Mouse (Mus musculus) thymus, adult 2 months (tissue): ENCODE measurements around the gene Cox17. TPM values are rescaled to one million over a fixed set of nuclear protein-coding genes. Genes with fewer than 3 reads are reported as not detected.

ENCODE experiments used
- DNase-seq: peaks from one replicate; pipeline ENCODE4 v3.0.0; 2021
- H3K27ac ChIP-seq: fragments of 200-500 bp; 2 replicates; pipeline ENCODE4 v1.5.1; 2012; ENCODE audit warnings: low read length, control low read depth; ENCODE audit not compliant: control insufficient read depth, insufficient read depth
- H3K27me3 ChIP-seq: fragments of 200-500 bp; 2 replicates; pipeline ENCODE4 v1.6.1; 2012; ENCODE audit warnings: mild to moderate bottlenecking, low read length, moderate library complexity, mixed read lengths; ENCODE audit not compliant: control insufficient read depth, insufficient read depth
- H3K36me3 ChIP-seq: fragments of 200-500 bp; 2 replicates; pipeline ENCODE4 v1.6.1; 2012; ENCODE audit warnings: mild to moderate bottlenecking, low read length, moderate library complexity; ENCODE audit not compliant: control insufficient read depth, insufficient read depth
- H3K4me1 ChIP-seq: fragments of 200-500 bp; replicated peaks from 2 replicates; pipeline ENCODE4 v1.6.1; 2012; ENCODE audit warnings: low read length; ENCODE audit not compliant: control insufficient read depth, insufficient read depth
- H3K4me3 ChIP-seq: fragments of 200-500 bp; 2 replicates; pipeline ENCODE4 v1.5.1; 2012; ENCODE audit warnings: mild to moderate bottlenecking, low read length, control low read depth, moderate library complexity; ENCODE audit not compliant: control insufficient read depth, insufficient read depth
- CTCF ChIP-seq: fragments of 200-500 bp; IDR thresholded peaks from 2 replicates; pipeline ENCODE4 v1.5.1; 2012; ENCODE audit warnings: mild to moderate bottlenecking, control low read depth, low read length, moderate library complexity, borderline replicate concordance; ENCODE audit not compliant: control insufficient read depth, poor library complexity, insufficient read depth; ENCODE audit errors: extremely low read depth
- POLR2A ChIP-seq: fragments of 200-500 bp; IDR thresholded peaks from 2 replicates; pipeline ENCODE4 v1.6.1; 2012; ENCODE audit warnings: mild to moderate bottlenecking, low read length, control low read depth, moderate library complexity; ENCODE audit not compliant: control insufficient read depth, poor library complexity, insufficient read depth; ENCODE audit errors: extremely low read depth
- WGBS: fragments of 180-500 bp; shearing (Covaris S2); methylation state at CpG from one replicate; pipeline ENCODE4 v1.1.7; 2018; 5-methylcytosine and 5-hydroxymethylcytosine counted together
- polyA plus RNA-seq: library from polyadenylated mRNA; depleted of rRNA; stranded (reverse); fragments of >200 nt; gene quantifications from 2 replicates; pipeline ENCODE4 v1.2.3, GENCODE M21; 2012

Cox17 gene
- polyA plus RNA-seq, 1 experiment: 68.7 TPM

GRCm38 (mm10) chr16:38362493-38363255, 15.9 kb downstream of the Cox17 start:
- Histone ChIP-seq H3K36me3 (no peaks in the 10 kb centered on the region), H3K27me3 (no peaks in the 10 kb centered on the region), H3K4me3 (no peak overlapping the region), H3K27ac (no peak overlapping the region), H3K4me1 (no peaks in the 10 kb centered on the region; the same call in 1 of the 2 replicates)
- no peak for DNase-seq
- TF ChIP-seq CTCF (no peak), POLR2A (no peak)
- 93% methylated on average over 20 of the region's 20 CpGs for WGBS

GRCm38 (mm10) chr16:38363256-38363595, 16.4 kb downstream of the Cox17 start:
- no peak for DNase-seq
- no peak overlapping the region for H3K4me3 ChIP-seq
- no peak overlapping the region for H3K27ac ChIP-seq
- no peak for TF ChIP-seq POLR2A
- TF ChIP-seq CTCF: no peak
- H3K4me1 ChIP-seq: no peaks in the 10 kb centered on the region; the same call in 1 of the 2 replicates
- no peaks in the 10 kb centered on the region for H3K36me3 ChIP-seq
- H3K27me3 ChIP-seq: no peaks in the 10 kb centered on the region
- WGBS: 92% methylated on average over 3 of the region's 3 CpGs

- H3K27ac ChIP-seq: no peak overlapping the region
- WGBS: 89% methylated on average over 7 of the region's 7 CpGs
- no peaks in the 10 kb centered on the region; the same call in 1 of the 2 replicates for H3K4me1 ChIP-seq
- H3K36me3 ChIP-seq: no peaks in the 10 kb centered on the region
- H3K4me3 ChIP-seq: no peak overlapping the region
- TF ChIP-seq CTCF: no peak
- TF ChIP-seq POLR2A: no peak
- no peaks in the 10 kb centered on the region for H3K27me3 ChIP-seq
- DNase-seq: no peak
These were observed 16.9 kb downstream of the Cox17 start for GRCm38 (mm10) chr16:38363657-38364056.

- DNase-seq: no peak
- H3K27ac ChIP-seq: no peak overlapping the region
- peaks cover 3% of the 10 kb centered on the region; the same call in 1 of the 2 replicates for H3K4me1 ChIP-seq
- H3K27me3 ChIP-seq: no peaks in the 10 kb centered on the region
- H3K4me3 ChIP-seq: no peak overlapping the region
- no peaks in the 10 kb centered on the region for H3K36me3 ChIP-seq
- TF ChIP-seq CTCF: no peak
- TF ChIP-seq POLR2A: no peak
- WGBS: 93% methylated on average over 10 of the region's 10 CpGs
These were observed 18.6 kb downstream of the Cox17 start for GRCm38 (mm10) chr16:38365390-38365789.

GRCm38 (mm10) chr16:38366231-38366630, 19.4 kb downstream of the Cox17 start:
- no peaks in the 10 kb centered on the region for H3K36me3 ChIP-seq
- TF ChIP-seq CTCF: no peak
- no peak for TF ChIP-seq POLR2A
- DNase-seq: no peak
- no peaks in the 10 kb centered on the region for H3K27me3 ChIP-seq
- WGBS: 88% methylated on average over 4 of the region's 4 CpGs
- H3K4me1 ChIP-seq: peaks cover 3% of the 10 kb centered on the region; the same call in 1 of the 2 replicates
- H3K4me3 ChIP-seq: no peak overlapping the region
- no peak overlapping the region for H3K27ac ChIP-seq

GRCm38 (mm10) chr16:38368336-38368735, 21.5 kb downstream of the Cox17 start:
- Histone ChIP-seq H3K27me3 (no peaks in the 10 kb centered on the region), H3K4me3 (no peak overlapping the region), H3K27ac (no peak overlapping the region), H3K4me1 (0 out of 2 replicates have a peak, but pooled peaks cover 3% of the 10 kb centered on the region), H3K36me3 (no peaks in the 10 kb centered on the region)
- 64% methylated on average over 10 of the region's 10 CpGs for WGBS
- TF ChIP-seq CTCF (no peak), POLR2A (no peak)
- no peak for DNase-seq
